Mouse (Mus musculus) liver, postnatal 0 days (tissue): ENCODE results near the gene Ptprj. TPM values are rescaled to one million over a fixed set of nuclear protein-coding genes. Genes with fewer than 3 reads are reported as not detected.

Experiments used
- ATAC-seq: fragments of 200-750 bp; cut with Nextera tagmentation; 2 replicates; pipeline ENCODE4 v1.8.0; 2017; ENCODE audit warnings: mild to moderate bottlenecking, moderate library complexity
- DNase-seq: peaks from one replicate; pipeline ENCODE4 v3.0.0-alpha.2; 2016
- H3K27ac ChIP-seq: fragments of 300-500 bp; sonication (generic); 2 replicates; pipeline ENCODE4 v1.5.1; 2014; ENCODE audit warnings: antibody characterized with exemption, moderate library complexity, mild to moderate bottlenecking, low read depth
- H3K27me3 ChIP-seq: fragments of 300-500 bp; sonication (generic); 2 replicates; pipeline ENCODE4 v1.6.1; 2014; ENCODE audit warnings: low read length, control low read depth, mixed read lengths; ENCODE audit not compliant: insufficient read depth
- H3K36me3 ChIP-seq: fragments of 300-500 bp; sonication (generic); replicated peaks from 2 replicates; pipeline ENCODE4 v1.6.1; 2014; ENCODE audit warnings: mild to moderate bottlenecking, control low read depth, low read length, moderate library complexity, mixed read lengths; ENCODE audit not compliant: insufficient read depth
- H3K4me1 ChIP-seq: fragments of 300-500 bp; sonication (generic); 2 replicates; pipeline ENCODE4 v1.6.1; 2014; ENCODE audit warnings: antibody characterized with exemption, mild to moderate bottlenecking, control low read depth; ENCODE audit not compliant: insufficient read depth
- H3K4me2 ChIP-seq: fragments of 300-500 bp; sonication (generic); 2 replicates; pipeline ENCODE4 v1.6.1; 2014; ENCODE audit warnings: low read depth, mild to moderate bottlenecking, low read length, moderate library complexity, mixed read lengths
- H3K4me3 ChIP-seq: fragments of 300-500 bp; sonication (generic); 2 replicates; pipeline ENCODE4 v1.5.1; 2014; ENCODE audit warnings: low read depth, low read length
- H3K9ac ChIP-seq: fragments of 300-500 bp; sonication (generic); replicated peaks from 2 replicates; pipeline ENCODE4 v1.6.1; 2014; ENCODE audit warnings: mild to moderate bottlenecking, moderate library complexity
- H3K9me3 ChIP-seq: fragments of 300-500 bp; sonication (generic); 2 replicates; pipeline ENCODE4 v1.6.1; 2016; ENCODE audit warnings: mild to moderate bottlenecking, control low read depth, low read length, mixed read lengths
- CTCF ChIP-seq: sonication (generic); IDR thresholded peaks from 2 replicates; pipeline ENCODE4 v1.5.1; 2016; ENCODE audit warnings: antibody characterized with exemption, low read depth
- EP300 ChIP-seq: IDR thresholded peaks from 2 replicates; pipeline ENCODE4 v1.6.1; 2016; ENCODE audit warnings: antibody characterized with exemption, low read depth, mild to moderate bottlenecking
- WGBS: fragments of 180-500 bp; shearing (Covaris S2); extraction: QIAGEN DNeasy Blood & Tissue Kit; methylation state at CpG from one replicate; pipeline ENCODE4 v1.1.7; 2014; ENCODE audit not compliant: insufficient replicate concordance; 5-methylcytosine and 5-hydroxymethylcytosine counted together
- polyA plus RNA-seq: library from polyadenylated mRNA; unstranded; fragments of >200 nt; fragmentation: Nextera tagmentation; extraction: Ambion mirVana; gene quantifications from 2 replicates; pipeline ENCODE4 v1.2.1, GENCODE M21; 2015

Ptprj gene
- polyA plus RNA-seq, 1 experiment from 2014 or later = 2.8 TPM

DNA sequence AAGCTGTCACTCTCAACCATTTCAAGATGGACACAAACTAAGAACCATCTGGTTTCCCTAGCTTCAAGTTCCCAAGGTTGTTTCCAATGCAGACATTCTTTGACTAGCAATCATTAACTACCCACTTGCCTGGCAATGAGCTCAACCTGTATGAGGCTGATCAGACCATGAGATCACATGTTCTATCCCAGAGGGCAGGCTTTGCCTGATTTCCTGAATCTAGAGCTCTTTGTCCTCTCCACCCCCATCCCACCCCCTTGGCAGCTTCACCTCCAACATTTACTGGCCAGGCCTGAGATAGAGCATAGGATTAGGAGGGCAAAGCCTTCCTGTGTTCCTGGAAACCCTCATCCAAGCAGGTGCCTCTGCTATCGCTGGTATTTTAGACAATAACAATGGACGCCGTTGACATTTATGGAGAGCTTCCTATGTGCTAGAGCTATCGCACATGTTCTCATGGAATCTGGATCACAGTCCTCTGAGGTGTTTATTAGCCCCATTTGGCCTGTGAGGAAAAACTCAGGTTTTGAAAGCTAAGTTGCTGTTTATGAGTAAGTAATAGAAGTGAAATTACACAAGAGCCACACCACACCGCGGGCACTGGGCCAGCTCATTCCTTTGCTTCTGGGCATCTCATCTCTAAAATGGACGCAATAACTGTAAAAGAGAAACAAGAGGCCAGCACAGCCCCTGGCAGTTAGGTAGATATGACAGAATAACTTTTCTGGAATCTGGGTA, 15.1 kb downstream of the Ptprj start:
- ATAC-seq (peak; percentile 80), DNase-seq (peak; percentile 59)
- TF ChIP-seq EP300 (peak; percentile 45; the same call in 1 of the 2 replicates), CTCF (no peak)
- Histone ChIP-seq H3K4me1 (peaks cover 73% of the 10 kb centered on the region), H3K27ac (peak overlapping the region; percentile 89), H3K36me3 (no peaks in the 10 kb centered on the region), H3K4me3 (no peak overlapping the region), H3K9ac (peak overlapping the region; percentile 49), H3K27me3 (no peaks in the 10 kb centered on the region), H3K9me3 (no peaks in the 10 kb centered on the region), H3K4me2 (peak overlapping the region; percentile 50)
- WGBS = 67% methylated on average over 7 of the region's 7 CpGs

DNA sequence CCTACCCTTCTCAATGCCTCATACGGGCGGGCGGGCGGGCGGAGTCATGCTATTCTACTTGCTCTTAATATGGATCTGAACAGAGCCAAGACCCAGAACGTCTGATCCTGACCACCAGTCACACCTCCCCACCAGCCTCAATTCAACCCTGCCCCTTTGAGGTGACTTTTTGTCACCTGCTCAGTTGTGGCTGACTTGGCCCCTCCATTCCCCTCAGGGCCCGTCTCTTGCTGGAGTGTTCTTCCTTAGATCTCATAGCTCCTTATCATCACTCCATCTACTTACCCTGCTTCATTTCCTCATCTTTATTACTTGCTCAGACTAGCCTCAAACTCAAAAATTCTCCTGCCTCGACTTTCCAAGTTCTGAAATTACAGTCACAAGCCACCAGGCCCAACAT, 15.9 kb downstream of the Ptprj start:
- H3K4me1 ChIP-seq = peaks cover 80% of the 10 kb centered on the region
- no peak overlapping the region for H3K9ac ChIP-seq
- H3K9me3 ChIP-seq = no peaks in the 10 kb centered on the region
- H3K4me3 ChIP-seq = no peak overlapping the region
- H3K4me2 ChIP-seq = no peak overlapping the region
- no peak for ATAC-seq
- TF ChIP-seq EP300 (no peak), CTCF (no peak)
- H3K36me3 ChIP-seq = no peaks in the 10 kb centered on the region
- DNase-seq = no peak
- no peaks in the 10 kb centered on the region for H3K27me3 ChIP-seq
- H3K27ac ChIP-seq = peak overlapping the region; percentile 89
- WGBS = 73% methylated on average over 8 of the region's 8 CpGs

DNA sequence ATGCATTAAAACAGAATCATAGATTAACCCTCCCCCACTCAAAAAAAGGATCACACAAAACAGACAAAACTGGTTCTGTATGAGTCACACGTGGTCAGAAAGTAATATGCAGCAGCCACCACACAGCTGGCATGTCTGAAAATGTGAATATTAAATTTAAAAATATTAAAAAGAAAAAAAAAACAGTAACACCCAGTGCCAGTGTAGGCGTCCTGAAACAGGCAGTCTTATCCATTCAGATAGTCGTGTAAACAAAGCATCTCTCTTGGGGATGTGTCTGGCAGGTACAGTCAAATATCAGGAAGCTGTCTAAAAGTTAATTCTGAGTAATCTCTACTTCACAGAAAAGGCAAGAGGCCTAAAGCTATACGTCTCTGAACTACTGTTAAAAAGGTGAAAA, 17.3 kb downstream of the Ptprj start:
- no peak for ATAC-seq
- Histone ChIP-seq H3K4me3 (no peak overlapping the region), H3K27ac (0 out of 2 replicates have a peak overlapping the region, but pooled peaks have one; percentile 14), H3K36me3 (no peaks in the 10 kb centered on the region), H3K4me1 (peaks cover 91% of the 10 kb centered on the region), H3K4me2 (no peak overlapping the region), H3K9ac (no peak overlapping the region), H3K27me3 (no peaks in the 10 kb centered on the region), H3K9me3 (no peaks in the 10 kb centered on the region)
- DNase-seq = no peak
- TF ChIP-seq EP300 (no peak), CTCF (no peak)
- 51% methylated on average over 4 of the region's 4 CpGs for WGBS

DNA sequence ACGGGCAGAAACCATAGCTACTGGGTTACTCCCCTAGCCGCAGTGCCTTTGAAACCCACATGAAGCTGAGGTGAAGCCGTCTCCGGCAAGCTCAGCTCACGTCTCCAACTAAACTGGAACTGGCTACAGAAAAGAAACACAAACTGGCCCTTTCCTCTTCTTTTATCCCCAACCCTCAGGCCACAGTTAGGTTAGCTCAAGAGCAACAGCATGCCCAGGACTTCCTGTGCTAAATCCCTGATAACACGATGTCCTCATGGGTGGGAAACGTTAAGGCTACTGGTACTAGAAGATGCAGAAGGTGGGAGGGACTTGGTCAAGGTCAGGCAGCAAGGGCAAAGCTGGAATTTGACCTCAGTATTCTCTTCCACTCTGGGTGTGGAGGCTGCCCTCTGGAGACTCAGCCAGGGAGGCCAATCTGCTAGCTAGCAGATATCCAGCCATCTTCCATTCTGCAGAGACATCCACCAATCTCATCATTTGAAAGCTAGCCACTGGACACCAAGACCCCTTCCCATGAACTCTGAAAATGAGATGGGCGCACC, 18.2 kb downstream of the Ptprj start:
- no peaks in the 10 kb centered on the region for H3K27me3 ChIP-seq
- DNase-seq (peak; percentile 17), ATAC-seq (no peak)
- peak; percentile 38; the same call in 1 of the 2 replicates for TF ChIP-seq EP300
- no peak for TF ChIP-seq CTCF
- no peaks in the 10 kb centered on the region for H3K36me3 ChIP-seq
- 34% methylated on average over 8 of the region's 8 CpGs for WGBS
- no peak overlapping the region; the same call in 1 of the 2 replicates for H3K9ac ChIP-seq
- H3K27ac ChIP-seq = peak overlapping the region; percentile 75
- H3K4me3 ChIP-seq = no peak overlapping the region
- H3K9me3 ChIP-seq = no peaks in the 10 kb centered on the region
- peak overlapping the region; percentile 23; the same call in 1 of the 2 replicates for H3K4me2 ChIP-seq
- H3K4me1 ChIP-seq = peaks cover 92% of the 10 kb centered on the region

DNA sequence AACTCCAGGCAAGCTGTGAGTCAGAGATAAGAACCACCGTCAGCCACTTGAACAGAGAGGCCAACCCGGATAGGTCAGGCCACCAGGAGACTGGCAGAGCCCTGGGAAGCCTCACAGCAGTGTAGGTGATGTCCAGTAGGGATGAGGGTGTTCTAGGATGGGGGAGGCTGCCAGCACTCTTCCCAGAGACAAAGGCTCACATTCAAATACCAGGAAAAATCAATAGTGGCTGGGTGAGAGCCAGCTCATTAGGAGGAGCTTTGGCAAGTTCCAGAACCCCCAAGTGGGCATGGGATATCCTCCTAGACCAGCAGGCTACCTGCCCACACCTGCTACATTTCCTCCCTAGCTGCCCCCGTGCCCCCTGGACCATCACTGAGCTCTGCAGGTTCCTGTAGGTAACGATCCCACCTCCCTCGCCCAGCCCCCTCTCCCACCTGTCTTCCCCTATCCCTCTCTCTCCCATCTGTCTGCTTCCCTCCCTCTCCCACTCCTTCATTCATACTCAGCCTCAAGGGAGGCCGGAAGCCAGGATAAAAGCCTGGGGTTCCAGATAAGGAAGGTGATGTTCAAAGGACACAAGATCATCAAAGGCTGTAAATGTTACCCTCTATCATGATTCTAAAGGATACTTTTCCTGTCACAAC, 20.1 kb downstream of the Ptprj start:
- H3K27me3 ChIP-seq = no peaks in the 10 kb centered on the region
- H3K4me3 ChIP-seq = no peak overlapping the region
- H3K36me3 ChIP-seq = no peaks in the 10 kb centered on the region
- H3K4me1 ChIP-seq = peaks cover 85% of the 10 kb centered on the region
- H3K4me2 ChIP-seq = peak overlapping the region; percentile 55
- ATAC-seq (peak; percentile 94), DNase-seq (peak; percentile 70)
- WGBS = 41% methylated on average over 6 of the region's 6 CpGs
- H3K9me3 ChIP-seq = no peaks in the 10 kb centered on the region
- H3K27ac ChIP-seq = peak overlapping the region; percentile 92
- peak overlapping the region; percentile 39 for H3K9ac ChIP-seq
- TF ChIP-seq EP300 = no peak; the same call in none of the 2 replicates
- TF ChIP-seq CTCF = 0 out of 2 replicates have a peak, but pooled peaks have one; percentile 8

DNA sequence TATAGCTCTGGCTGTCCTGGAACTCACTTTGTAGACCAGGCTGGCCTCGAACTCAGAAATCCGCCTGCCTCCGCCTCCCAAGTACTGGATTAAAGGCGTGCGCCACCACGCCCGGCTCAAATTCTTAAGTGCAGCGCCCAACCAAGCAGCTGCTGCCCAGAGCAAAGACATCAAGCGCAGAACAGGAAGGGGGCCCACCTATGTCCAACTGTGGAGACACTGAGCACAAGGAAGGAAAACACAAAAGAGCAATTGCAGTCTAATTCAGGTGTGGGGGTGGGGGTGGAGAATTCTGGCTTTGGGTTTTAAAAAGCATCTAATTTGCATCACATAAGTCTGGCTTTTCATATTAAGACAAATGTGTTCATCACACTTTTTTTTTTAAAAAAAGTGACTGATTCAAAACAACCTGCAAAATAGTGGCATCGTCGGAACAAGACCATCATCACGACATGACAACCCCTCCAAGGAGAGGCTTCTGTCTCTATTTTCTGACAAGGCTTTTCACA, 20.7 kb downstream of the Ptprj start:
- no peaks in the 10 kb centered on the region for H3K27me3 ChIP-seq
- H3K4me2 ChIP-seq = peak overlapping the region; percentile 55; the same call in 1 of the 2 replicates
- H3K4me1 ChIP-seq = peaks cover 85% of the 10 kb centered on the region
- TF ChIP-seq CTCF (no peak), EP300 (peak; percentile 94; the same call in 1 of the 2 replicates)
- H3K36me3 ChIP-seq = no peaks in the 10 kb centered on the region
- 32% methylated on average over 12 of the region's 12 CpGs for WGBS
- peak overlapping the region; percentile 92 for H3K27ac ChIP-seq
- ATAC-seq = peak; percentile 67
- H3K9ac ChIP-seq = peak overlapping the region; percentile 39; the same call in 1 of the 2 replicates
- H3K9me3 ChIP-seq = no peaks in the 10 kb centered on the region
- no peak overlapping the region for H3K4me3 ChIP-seq
- peak; percentile 45 for DNase-seq
